Mouse (Mus musculus) frontal cortex, adult (tissue): ENCODE measurements at regions not wholly inside any gene's neighbourhood (a gene's known extent, or its start where the extent isn't known, plus 50 kb on each side); places are given as distances from the start of the nearest gene placed in this dataset.

Source experiments
- ATAC-seq: cut with Nextera tagmentation; 2 replicates; pipeline ENCODE4 v1.9.2; 2017; ENCODE audit warnings: mild to moderate bottlenecking, moderate library complexity, mixed read lengths; ENCODE audit not compliant: low TSS enrichment

DNA sequence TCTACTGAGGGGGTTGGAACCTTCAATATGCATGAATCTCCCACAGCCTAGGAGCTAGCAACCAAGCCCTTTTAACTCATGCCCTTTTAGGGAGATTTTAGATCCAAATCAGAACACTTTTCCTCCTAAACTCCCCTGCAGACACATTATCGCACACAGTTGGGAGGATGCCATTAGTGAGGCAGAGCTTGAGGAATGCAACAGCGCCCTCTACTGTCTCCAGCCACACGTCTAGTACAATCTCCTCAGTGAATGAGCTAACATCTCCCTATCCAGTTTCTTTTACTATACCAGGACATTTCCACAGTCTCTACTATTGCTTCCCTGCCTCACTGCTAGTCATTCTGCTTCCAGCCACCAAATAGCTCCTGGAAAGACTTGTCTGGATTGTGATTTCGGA, 59.3 kb downstream of the 1700080O16Rik start:
- ATAC-seq: peak; percentile 88

GRCm38 (mm10) chrX:51911566-51911965, 61.0 kb downstream of the 1700080O16Rik start:
- ATAC-seq: no peak

DNA sequence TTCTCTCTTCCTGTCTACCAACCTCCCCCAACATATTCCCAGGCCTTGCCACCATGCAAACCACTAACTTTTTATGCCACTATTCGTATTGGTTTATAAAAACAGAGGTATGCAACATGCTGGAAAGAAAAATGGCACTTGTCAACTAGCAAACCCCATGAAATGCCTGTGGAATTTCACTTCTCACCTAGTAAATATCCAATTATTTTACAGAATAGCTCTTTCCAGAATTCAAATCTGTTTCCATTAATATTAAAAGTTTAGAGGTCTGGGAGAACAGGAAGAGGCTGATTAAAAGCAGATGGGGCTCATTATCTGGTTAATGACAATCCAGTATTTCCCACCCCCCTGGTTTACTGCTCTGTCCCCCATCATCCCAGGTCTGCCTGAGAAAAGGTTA, 62.0 kb downstream of the 1700080O16Rik start:
- no peak for ATAC-seq

DNA sequence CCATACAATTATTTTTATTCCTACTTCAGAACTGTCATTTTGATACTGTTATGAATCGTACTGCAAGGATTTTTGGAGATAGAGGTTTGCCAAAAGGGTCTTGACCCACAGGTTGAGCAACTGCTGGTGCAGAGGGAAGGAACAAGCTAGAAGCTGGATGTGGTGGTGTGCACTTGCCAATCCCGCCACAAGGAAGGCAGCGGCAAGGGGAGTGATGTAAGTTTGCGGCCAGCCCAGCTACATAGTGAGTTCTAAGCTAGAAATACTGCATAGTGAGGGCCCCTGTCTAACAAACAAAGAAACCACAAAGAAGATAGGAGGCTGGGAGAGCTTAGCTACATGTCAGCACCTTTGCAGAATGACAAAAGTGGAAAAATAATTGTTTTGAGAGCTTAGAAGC, 74.1 kb downstream of the 1700080O16Rik start:
- no peak for ATAC-seq

DNA sequence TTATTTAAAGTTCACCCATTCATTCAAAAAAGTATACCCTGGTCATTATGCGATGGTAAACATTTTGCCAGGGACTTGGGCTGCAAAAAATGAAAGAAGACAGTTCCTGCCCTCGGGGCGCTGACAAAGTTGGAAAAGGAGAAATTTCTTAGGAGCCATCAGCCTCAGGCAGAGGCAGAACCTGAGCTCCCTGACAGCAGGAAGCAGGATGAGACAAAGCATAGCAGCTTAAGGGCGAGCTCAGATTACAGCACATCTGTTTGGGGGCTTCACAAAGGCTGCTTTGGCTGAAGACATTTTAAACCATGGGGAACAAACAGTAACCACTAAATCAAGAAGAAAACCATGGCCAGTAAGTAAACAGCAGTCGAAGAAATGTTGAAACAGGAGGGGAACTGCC, 75.5 kb downstream of the 1700080O16Rik start:
- no peak for ATAC-seq

DNA sequence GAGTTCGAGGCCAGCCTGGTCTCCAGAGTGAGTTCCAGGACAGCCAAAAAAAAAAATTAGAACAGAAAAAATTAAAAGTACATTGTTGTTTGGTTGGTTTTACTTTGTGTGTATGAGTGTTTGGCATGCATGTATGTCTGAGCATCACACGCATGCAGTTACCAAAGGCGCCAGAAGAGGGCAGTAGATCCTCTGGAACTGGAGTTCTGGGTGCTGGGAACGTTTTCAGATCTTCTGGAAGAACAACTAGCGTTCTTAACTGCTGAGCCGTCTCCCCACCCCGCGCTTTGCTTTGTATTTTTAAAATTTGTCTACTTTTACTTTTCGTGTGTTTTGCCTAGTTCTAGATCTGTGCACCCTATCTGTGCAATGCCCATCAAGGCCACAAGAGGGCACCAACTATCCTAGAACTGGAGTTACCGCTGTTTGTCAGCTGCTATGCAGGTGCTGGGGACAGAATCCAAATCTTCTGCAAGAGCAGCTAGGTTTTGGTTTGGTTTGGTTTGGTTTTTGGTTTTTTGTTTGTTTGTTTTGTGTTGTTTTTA, 76.9 kb downstream of the 1700080O16Rik start:
- ATAC-seq: no peak

DNA sequence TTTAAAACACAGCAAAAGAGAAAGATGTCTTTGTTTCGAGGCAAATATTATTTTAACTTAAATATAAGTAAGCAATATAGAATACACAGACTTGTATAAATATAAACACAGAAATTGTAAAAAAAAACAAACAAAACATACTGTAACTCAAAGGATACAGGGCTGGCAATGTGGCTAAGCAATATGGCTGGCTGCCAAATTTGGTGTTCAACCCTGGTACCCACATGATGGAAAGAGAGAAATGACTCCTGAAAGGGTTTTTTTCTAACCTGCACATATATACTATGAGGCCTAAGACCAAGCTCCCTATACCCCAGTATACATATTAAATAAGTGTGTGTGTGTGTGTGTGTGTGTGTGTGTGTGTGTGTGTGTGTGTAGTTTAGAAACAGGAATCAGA, 79.9 kb downstream of the 1700080O16Rik start:
- ATAC-seq: no peak

GRCm38 (mm10) chrX:51886129-51886528, 85.1 kb upstream of the Usp26 start:
- no peak for ATAC-seq
